Mouse (Mus musculus): Measurements from ENCODE around the gene Arhgdib.
A peak's percentile ranks its signal among the peaks of the same experiment; 100 is the strongest.

The Arhgdib gene

DNA sequence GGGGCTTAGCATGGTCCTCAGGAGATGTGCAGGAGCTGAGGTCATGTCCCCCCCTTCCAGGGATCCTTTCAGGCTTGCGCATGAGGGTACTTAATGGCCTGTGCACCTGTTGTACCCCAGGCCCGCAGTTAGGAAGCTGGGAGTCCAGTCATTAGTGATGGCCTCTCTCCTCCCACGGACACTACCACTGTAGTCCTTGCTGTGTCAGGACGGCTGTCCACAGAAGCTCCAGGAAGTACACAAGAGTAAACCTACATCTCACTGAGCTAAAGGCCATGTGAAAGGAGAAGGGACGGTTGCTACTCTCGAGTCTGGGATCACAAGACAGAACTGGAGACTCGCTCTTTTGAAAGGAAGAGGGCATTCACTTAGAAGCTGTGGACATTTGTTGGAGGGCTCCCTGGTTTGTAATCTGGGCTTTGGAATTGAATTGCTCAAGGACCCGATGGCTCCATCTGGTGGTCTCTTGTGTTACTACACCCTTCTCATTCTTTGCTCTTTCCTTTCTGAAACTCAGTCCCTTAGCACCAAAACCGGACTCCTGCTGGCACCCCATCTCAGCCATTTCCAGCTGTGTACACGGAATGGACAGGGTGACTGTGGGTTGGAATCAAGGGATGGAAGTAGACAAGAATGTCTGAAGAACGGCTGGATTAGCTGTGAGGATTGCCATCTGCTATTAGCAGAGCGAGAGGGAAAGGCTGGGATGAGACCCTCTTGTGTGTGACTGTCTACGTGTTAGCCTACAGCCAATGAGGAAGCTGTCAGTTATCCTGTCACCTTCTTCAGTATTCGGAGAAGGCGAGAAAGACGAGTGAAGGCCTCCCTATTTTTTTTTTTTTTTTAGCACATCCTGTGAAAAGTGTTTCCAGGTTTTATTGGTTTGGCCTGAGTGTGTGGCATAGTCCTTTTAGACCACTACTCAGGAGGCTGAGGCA, 21.1 kb downstream of the Arhgdib start:
- peak in 1 of 2 experiments; percentile 62 for DNase-seq (ENCODE audit: low spot score in 2 of 2)

DNA sequence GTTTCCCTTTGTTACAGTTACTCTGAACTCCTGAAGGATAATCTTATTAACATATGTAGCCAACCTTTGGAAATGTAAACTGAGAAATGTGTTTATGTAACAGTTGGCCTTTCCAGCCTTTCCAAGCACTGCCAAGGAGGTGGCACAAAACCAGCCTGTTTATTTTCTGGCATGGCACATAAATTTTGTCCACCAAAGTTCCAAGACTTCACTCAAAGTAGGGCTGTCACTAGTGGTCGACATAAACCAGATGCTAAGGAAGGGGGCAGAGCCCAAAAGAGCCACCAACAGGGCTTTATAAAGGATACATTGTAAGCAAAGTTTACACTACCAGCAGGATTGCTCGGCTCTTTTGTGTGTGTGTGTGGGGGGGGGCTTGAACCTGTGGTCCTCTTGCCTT, 23.8 kb downstream of the Arhgdib start:
- no peak for DNase-seq (ENCODE audit: low spot score in 2 of 2)

DNA sequence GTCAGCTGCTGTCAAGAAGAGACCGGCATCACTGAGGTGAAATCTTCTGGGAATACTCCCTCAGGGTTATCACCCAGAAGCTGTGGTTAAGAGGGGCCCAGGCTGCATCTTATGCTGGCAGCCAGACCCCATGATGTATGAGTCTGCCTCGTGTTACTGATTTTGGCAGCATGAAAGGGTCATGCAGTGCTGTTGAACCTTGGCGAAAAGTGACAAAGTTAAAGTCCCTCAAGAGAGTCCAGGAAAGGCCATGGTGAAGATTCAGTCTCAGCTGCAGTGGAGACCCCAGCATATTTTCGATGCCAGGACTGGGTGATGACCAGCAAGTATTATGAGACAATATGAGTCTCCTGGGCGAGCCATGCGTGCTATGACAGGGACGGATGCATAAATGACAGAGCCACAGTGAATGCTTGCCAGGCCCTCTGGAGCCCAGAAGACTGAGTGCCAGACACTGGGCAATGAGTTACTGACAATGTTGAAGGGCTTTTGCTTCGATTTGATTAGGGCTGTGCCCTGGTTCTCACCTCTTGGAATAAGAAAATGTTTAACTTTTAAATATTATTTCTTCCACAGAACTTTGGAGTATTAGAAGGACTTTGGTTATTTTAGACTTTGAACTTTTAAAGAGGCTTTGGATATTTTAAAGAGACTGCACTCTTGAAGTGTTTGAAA, 25.8 kb downstream of the Arhgdib start:
- DNase-seq (ENCODE audit: low spot score in 2 of 2) = no peak

DNA sequence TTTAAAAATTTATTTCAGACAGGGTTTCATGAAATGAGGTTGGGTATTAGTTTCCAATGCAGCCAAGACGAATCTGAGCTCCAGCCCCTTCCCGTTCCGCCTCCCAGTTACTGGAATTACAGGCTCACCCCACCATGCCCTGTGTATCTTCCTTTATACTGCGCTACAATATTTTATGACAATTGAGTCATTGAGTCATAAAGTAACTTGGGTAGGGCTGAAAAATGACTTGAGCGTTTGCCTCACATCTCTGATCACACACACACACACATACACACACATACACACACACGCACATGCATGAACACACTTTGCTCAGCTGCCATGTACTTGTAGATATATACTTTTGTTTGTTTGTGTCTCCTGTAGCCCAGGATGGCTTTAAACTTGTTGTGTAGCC, 27.5 kb downstream of the Arhgdib start:
- no peak for DNase-seq (ENCODE audit: low spot score in 2 of 2)

DNA sequence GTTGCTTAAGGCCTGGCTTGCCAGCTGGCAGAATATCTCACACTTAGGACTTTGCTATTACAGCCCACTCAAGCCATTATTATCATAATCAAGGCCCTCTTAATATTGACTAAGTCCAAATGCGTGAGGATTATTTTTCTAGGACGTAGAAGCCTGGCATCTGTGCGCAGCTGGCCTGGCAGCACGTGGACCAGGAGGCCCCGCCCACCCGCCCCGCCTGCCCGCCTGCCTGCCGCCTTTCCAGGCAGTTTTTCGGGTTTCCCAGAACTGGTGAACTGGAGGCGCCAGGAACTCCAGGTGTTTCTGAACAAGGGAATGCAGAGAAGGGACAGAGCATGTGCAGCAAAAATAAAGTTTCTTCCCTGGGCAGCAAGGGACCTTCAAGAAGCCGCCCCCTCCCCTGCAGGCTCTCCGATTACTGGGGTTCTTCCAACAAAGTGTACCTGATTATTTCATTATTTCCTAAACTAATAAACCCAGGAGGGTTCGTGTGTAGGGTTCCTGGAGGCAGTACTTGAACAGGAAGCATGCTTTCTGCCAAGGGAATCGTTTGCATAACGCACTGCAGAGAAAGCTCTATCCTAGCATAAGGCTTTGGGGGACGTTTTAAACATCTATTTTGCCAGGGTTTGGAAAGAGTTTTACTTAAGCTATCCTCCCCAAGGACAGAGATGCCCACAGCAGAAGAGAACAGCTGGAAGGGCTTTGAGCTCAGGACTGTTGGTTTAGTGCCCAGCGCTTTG, 28.1 kb downstream of the Arhgdib start:
- DNase-seq (ENCODE audit: low spot score in 2 of 2) = no peak

DNA sequence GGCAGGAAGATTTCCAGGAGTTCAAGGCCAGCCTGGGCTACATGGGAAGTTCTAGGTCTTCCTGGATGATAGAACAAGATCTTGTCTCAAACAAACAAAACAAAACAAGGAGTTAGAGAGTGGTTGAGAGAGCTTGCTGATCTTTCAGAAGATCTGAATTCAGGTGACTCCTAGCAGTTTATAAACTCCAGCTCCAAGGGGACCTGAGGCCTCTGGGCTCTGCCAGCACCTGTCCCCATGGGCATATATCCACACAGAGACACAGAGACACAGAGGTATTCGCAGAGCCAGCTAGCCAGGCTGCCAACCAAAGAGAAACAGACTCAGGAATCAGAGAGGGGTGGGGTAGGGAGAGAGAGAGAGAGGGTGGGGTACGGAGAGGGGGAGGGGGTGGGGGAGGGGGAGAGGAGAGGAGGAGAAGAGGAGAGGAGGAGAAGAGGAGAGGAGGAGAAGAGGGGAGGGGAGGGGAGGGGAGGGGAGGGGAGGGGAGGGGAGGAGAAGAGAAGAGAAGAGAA, 28.9 kb downstream of the Arhgdib start:
- no peak for DNase-seq (ENCODE audit: low spot score in 2 of 2)

DNA sequence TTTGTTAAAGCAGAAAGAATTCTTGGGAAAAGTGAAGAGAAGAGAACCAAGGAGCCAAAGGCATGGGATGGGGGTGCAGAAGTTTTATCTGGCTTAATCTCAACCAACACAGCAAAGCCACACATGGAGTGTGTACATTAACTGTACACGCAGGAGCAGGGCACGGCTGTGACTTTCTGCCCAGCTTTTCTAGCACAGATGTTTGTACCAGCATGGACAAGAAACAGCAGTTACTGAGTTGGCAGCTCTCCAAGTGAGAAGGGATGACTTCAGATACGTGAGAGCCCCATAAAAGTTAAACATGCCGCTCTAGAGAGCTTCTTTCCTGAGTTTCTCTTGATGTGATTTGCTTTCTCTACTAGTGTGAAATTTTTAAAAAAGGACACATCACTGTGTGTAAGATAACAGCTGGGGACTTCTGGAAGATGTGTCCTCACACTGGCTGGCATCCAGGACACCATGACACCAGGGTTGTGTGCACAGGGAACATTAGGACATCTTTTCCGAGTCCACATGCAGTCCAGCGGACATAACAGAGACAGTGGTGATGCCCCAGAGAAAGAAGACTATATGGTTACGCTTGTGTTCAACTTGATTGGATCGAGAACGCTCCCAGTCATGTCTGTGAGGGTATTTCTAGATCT, 31.3 kb downstream of the Arhgdib start:
- DNase-seq (ENCODE audit: low spot score in 2 of 2) = no peak

DNA sequence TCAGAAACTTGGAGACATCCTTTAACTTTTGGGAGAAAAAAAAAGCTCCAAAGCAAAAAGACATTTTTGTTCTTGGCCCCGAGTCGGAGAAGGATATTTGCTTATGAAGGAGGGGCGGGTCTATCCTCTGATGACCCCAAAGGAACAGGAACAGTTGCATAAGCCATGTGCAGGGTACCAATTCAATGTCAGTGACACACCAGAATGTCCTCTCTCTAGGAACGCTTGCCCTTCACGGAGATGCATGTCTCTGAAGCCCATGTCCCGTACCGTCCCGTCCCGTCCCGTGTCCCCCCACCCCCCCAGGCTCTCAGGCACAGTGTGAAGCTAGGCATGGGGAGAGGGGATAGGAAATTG, 34.8 kb downstream of the Arhgdib start:
- DNase-seq (ENCODE audit: low spot score in 2 of 2) = no peak

DNA sequence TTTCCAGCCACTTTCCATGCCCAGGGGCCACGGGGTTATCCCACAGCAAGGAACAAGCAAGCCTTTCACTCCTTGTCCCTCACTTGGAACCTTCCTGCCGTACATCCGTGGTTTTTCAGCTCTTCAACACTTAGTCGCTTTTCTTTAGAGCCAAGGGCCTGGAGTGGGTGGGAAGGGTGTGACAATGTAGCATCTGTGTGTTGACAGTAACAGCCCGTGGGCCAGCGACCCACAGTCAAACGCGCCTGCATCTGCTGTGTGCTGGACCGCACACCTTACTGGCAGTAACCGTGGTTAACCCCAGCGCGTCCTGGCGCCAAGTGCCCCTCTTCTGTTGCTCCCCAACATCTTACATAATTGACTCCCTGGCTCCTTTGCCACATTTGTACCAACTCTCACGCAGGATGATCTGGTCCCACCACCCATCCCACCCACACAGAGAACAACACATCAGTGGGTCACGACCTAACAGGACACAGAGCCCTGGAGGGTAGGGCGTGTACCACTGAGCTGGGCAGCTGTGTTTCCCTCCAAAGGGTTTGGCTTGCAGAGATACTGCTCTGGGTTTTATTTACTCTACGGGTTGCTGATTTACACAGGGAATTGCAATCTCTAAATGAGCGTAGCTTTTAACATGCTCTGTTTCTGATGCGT, 35.3 kb downstream of the Arhgdib start:
- DNase-seq (ENCODE audit: low spot score in 2 of 2) = no peak

DNA sequence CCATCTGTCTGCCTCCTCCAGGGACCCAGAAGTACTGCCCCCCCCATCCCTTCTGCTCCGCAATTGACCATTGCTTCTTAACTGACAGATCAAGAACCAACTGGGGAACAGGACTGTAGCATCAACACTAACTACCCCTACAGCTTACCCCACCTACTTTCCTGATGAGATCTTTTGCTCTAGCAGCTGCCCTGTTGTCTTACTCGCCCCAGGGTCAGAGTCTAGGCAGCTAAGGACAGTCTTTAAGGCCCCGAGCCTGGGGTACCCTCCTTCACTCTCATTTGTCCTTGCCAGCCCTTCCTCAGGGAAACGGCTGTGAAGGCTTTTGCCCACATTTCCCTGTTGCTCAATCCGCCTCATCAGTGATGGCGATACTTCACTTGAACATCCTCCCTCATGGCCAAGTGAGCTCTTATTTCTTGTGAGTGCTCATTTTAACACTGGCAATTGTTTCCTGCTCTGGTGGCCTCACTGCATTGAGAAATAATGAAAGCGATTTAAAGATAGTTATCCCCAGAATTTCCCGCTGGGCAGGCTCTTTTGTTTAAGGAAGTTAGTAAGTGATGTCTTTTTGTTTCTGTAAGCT, 37.7 kb downstream of the Arhgdib start:
- no peak for DNase-seq (ENCODE audit: low spot score in 2 of 2)

DNA sequence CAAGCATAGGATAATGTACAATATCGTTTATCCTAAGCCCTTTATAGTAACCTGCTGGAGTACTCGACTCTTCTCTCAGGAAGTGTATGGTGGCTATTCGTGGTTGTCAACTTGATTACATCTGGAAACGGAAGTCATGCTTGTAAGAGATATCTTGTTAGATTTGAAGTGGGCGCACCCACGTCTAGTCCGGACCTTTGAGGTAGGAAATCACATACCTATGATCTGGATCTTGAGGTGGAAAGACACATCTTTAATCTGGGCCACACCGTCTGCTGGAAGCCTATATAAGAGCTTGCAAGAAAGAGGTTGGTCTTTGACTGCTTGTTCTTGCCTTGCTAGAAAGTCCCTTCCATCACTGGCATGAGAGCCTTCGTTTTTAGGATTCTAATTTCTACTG, 39.2 kb downstream of the Arhgdib start:
- no peak for DNase-seq (ENCODE audit: low spot score in 2 of 2)

DNA sequence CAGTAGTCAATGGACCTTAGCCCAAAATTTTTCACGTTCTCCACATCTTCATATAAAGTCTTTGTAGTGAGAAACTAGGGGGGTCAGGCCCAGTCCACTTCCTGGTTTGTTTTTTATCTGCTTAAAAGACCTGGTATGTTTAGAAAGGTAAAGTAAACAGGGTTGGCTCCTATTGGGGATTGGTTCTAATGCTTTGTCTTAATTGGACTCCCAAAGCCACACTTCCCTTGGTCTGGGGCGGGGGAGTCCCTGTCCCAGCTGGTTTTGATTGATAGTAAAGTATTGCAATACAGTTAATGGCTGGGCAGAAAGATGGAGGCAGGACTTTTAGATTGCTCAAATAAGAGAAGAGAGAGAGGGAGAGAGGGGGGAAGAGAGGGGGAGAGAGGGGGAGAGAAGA, 40.7 kb downstream of the Arhgdib start:
- no peak for DNase-seq (ENCODE audit: low spot score in 2 of 2)

DNA sequence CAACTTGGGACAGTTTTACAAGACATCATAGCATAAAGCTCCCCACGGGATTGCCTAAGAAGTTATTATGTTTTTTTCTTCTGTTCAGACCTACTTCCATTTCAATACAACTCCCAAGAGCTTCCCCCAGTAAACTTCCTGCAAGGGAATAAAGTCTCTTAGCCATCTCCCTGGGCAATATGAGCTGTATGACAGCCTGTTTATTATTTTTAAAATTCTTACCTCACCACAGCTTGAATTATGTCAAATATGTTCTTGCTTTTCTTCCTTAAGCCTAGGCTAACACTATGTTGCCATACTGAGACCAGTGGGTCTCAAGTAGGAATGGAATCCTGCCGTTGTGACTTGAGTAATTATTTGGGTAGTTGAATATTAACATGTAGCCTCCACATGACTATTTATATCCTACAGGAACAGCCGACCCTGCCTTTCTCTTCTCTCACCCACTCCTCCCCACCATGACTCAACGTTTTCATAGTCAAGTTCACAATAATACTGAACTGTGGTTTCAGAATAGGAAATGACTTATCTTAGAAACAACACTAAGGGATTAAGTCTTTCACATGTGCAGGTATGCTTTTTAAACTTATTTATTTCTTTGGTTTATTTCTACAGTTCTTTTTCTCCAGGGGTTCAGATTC, 41.2 kb downstream of the Arhgdib start:
- DNase-seq (ENCODE audit: low spot score in 2 of 2) = no peak

DNA sequence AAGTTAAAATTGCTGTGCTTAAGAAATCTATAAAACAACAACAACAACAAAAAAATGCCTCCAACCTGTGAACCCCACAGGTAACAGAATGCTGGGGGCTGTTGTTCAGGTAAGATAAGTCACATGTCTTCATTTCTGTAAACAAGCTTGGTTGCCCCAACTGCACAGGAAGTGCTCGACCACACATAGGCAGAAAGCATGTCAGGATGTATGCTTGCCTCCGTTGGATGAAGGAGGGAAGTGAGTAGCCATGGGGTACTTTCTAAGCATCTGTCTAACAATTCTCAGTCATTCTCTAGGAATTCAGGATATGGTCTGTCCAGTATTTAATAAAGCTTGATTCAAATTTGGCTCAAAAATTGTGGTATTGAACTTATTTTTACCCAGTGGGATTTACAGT, 42.7 kb downstream of the Arhgdib start:
- DNase-seq (ENCODE audit: low spot score in 2 of 2) = no peak

DNA sequence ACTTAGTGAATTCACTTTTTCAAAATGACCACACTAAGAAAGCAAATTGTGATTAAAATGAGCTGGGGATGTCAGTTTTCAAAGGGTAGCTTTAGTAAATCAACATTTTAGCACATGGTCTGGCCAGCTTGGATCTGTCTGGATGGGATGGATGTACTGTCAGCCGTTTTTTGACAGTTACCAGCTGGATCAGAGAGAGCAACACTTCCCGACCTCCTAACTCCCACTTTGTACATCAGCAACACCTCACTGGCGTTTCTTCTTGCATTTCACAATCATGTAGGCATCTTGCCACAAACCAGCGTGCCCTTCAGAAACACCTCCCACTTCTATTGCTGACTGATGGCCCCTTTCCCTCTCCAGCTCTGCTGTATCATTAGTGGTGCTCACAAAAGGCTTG, 43.5 kb downstream of the Arhgdib start:
- DNase-seq (ENCODE audit: low spot score in 2 of 2) = no peak

DNA sequence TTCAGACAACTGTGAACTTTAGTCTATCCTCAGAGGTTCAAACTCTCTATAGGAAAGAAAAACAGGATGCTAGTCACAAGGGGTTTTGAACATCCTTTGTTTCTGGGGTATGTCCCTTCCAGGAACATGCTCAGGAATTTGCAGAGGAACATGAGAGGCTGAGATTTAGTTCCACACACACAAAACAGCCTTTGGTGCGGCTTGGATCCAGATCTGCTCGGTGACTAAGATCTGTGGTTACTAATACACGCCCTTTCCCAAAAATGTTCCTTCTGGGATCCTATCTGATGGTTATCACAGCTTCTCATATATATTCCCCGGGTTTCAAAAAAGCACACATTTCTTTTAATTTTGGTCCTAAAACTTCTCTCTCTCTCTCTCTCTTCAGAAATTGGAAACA, 43.9 kb downstream of the Arhgdib start:
- DNase-seq (ENCODE audit: low spot score in 2 of 2) = no peak

DNA sequence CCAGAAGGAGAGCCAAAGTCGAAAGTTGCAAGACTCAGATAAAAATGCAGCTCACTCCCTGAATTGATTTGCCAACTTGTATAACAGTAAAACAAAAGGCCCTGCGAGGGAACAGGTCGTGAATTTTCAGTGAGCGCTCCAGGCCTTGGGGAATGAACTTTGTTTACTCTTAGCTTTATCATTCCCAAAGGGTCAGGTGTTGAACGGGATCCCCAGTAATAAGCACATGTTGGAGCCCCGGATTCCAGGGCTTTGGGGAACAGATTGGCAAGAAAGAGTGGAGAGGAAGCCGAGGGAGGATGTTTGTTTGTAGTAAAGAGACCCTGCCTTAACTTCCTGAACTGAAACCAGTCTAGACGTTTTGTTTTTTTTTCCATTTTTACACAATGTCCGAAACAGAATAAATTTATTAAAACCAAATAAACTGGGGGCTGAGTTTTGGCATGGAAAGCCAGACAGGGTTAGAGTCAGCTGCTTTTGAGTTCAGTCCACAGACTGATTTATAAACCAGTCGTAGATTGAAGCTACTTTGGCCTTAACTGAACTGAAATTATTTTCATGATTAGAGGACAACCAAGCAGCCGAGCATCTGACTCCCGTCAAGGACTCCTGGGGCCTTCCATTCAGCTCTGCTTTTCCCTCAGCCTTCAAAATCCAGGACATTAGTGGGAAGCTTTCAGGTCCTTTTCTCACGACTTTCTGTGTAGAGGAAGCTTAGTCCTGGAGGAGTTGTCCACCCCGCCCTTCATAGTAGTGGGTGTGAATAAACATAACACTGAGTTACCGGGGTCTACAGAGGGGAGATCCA, 47.0 kb downstream of the Arhgdib start:
- no peak for DNase-seq (ENCODE audit: low spot score in 2 of 2)

DNA sequence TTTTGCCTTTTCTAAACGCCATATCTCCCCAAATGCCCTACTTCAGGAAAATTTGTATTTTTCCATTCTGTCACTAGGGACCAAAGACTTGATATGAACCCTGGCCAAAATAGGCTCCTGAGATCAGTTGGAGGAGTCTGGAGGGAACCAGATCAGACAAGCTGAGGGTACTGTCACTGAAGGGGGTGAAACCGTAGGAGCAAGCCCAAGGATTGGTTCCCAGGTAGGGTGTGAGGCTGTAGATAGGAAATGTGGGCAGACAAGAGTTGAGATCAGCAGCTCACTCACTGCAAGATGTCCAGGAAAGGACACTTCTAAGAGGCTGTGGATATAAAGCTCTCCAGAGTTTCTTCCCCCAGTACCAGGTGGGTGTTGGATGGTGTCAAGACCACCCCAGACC, 49.7 kb downstream of the Arhgdib start:
- no peak for DNase-seq (ENCODE audit: low spot score in 2 of 2)

DNA sequence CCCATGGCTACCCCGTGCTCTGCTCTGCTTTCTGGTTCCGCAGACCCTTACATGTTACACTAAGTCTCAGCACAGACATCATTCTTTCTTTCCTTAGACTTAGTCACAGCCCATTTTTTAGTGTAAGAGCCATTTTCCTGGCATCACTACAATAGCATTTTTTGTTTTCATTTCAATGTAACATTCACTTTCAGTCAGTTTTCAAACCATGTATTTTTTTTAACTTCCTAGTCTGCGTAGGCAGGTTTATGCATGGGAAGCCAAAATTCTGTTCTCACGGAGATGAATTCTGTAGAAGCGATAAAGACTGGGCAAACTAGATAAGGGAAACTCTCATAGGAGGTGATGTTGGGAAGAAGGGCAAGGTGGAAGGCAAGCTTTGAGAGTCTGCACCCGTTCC, 52.1 kb downstream of the Arhgdib start:
- DNase-seq (ENCODE audit: low spot score in 2 of 2) = no peak

DNA sequence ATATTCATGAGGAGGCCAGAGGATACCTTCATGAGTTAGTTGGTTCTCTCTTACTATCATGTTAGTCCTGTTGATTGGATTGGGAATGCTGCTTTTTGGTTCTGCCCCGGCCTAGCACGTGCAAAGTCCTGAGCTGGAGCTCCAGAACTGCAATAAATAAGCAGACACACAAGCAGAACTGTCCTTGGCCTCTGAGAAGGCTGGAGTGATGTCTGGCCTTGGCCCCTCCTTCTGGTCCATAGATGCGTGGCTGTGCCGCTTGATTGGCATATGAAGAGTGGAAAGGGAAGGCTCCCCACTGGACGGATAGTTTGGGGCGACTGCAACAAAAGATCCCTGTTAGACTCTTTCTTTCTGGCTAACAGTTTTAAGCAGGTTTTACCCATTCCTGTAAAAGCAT, 52.6 kb downstream of the Arhgdib start:
- no peak for DNase-seq (ENCODE audit: low spot score in 2 of 2)
